Mouse (Mus musculus): Measurements from ENCODE around the gene Hoxa10. TPM values are rescaled to one million over a fixed set of nuclear protein-coding genes. Genes with fewer than 3 reads are reported as not detected.
A peak's percentile ranks its signal among the peaks of the same experiment; 100 is the strongest.

Hoxa10 gene
- polyA plus RNA-seq, 1 experiment from 2014 or later = not detected

DNA sequence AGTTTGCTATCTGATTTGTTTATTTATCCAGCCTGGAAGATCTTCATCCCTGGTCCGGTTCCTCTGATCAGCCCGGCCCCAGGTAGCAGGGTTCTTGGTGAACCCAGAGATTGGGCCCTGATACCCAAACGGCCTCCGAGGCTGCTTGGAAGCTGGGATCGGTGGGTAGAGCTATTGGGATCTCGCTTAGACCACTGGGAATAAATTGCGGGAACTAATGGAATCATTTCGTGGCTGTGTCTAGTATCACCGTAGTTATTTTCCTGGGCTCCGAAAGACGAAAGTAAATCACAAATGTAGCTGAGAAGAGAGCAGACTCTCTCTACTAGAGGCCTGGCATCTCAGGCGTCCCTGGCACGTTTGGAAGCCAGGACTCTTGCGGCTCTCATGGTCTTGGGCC is 35.4 kb downstream of the Hoxa10 start:
- ATAC-seq = no peak

GRCm38 (mm10) chr6:52204050-52204752 is 36.5 kb downstream of the Hoxa10 start, which contains the start of gene Hoxa5:
Gene Hoxa5, minus strand, starts transcription at chr6:52204587.
- Histone ChIP-seq H3K36me3 (ENCODE audit: insufficient read depth, low read length) (no peaks in the 10 kb centered on the region), H3K4me2 (replicated peaks; ENCODE audit: low read depth, low read length) (peak within 1 kb of the TSS; percentile 55), H3K4me1 (ENCODE audit: insufficient read depth, low read depth, low read length) (no peaks in the 10 kb centered on the region; the same call in 1 of the 2 replicates), H3K9me3 (ENCODE audit: low read length) (no peaks in the 10 kb centered on the region), H3K9ac (replicated peaks; ENCODE audit: low read depth) (peak within 1 kb of the TSS; percentile 92), H3K4me3 (ENCODE audit: low read depth, low read length) (peak within 1 kb of the TSS; percentile 60), H3K27ac (ENCODE audit: low read length) (peak within 1 kb of the TSS; percentile 87), H3K27me3 (replicated peaks; ENCODE audit: insufficient read depth, low read length) (peaks cover 30% of the 10 kb centered on the region; the same call in 1 of the 2 replicates)
- TF ChIP-seq CTCF (IDR thresholded peaks at IDR 0.05) (peak; percentile 94), EP300 (IDR thresholded peaks at IDR 0.05) (peak; percentile 84)
- WGBS = under 1% methylated on average over 65 of the region's 65 CpGs
- ATAC-seq (peak; percentile 93), DNase-seq (ENCODE audit: low spot score) (peak; percentile 98)

More for the DNA sequence above, 35.4 kb downstream of the Hoxa10 start:
- no peak for TF ChIP-seq EP300 (IDR thresholded peaks at IDR 0.05)
- no peak for TF ChIP-seq CTCF (IDR thresholded peaks at IDR 0.05)
- peak overlapping the region; percentile 60 for H3K27ac ChIP-seq (ENCODE audit: low read length)
- DNase-seq (ENCODE audit: low spot score) = no peak
- WGBS = 20% methylated on average over 14 of the region's 14 CpGs
- peak overlapping the region; percentile 26; the same call in 1 of the 2 replicates for H3K9ac ChIP-seq (replicated peaks; ENCODE audit: low read depth)
- H3K4me3 ChIP-seq (ENCODE audit: low read depth, low read length) = peak overlapping the region; percentile 60
- H3K9me3 ChIP-seq (ENCODE audit: low read length) = no peaks in the 10 kb centered on the region
- peak overlapping the region; percentile 55 for H3K4me2 ChIP-seq (replicated peaks; ENCODE audit: low read depth, low read length)
- no peaks in the 10 kb centered on the region for H3K36me3 ChIP-seq (ENCODE audit: insufficient read depth, low read length)
- H3K27me3 ChIP-seq (replicated peaks; ENCODE audit: insufficient read depth, low read length) = peaks cover 35% of the 10 kb centered on the region; the same call in 1 of the 2 replicates
- no peaks in the 10 kb centered on the region; the same call in 1 of the 2 replicates for H3K4me1 ChIP-seq (ENCODE audit: insufficient read depth, low read depth, low read length)

GRCm38 (mm10) chr6:52203371-52204049 is 37.1 kb downstream of the Hoxa10 start:
- TF ChIP-seq EP300 (IDR thresholded peaks at IDR 0.05) (no peak), CTCF (IDR thresholded peaks at IDR 0.05) (no peak)
- Histone ChIP-seq H3K4me2 (replicated peaks; ENCODE audit: low read depth, low read length) (peak overlapping the region; percentile 55), H3K27me3 (replicated peaks; ENCODE audit: insufficient read depth, low read length) (peaks cover 26% of the 10 kb centered on the region; the same call in 1 of the 2 replicates), H3K9ac (replicated peaks; ENCODE audit: low read depth) (peak overlapping the region; percentile 92), H3K4me1 (ENCODE audit: insufficient read depth, low read depth, low read length) (no peaks in the 10 kb centered on the region; the same call in 1 of the 2 replicates), H3K36me3 (ENCODE audit: insufficient read depth, low read length) (no peaks in the 10 kb centered on the region), H3K4me3 (ENCODE audit: low read depth, low read length) (peak overlapping the region; percentile 60), H3K27ac (ENCODE audit: low read length) (peak overlapping the region; percentile 87), H3K9me3 (ENCODE audit: low read length) (no peaks in the 10 kb centered on the region)
- WGBS = 2% methylated on average over 46 of the region's 46 CpGs
- peak; percentile 17 for ATAC-seq
- DNase-seq (ENCODE audit: low spot score) = no peak

GRCm38 (mm10) chr6:52203121-52203370 is 37.6 kb downstream of the Hoxa10 start:
- DNase-seq (ENCODE audit: low spot score) (no peak), ATAC-seq (no peak)
- Histone ChIP-seq H3K27ac (ENCODE audit: low read length) (peak overlapping the region; percentile 87), H3K27me3 (replicated peaks; ENCODE audit: insufficient read depth, low read length) (peaks cover 26% of the 10 kb centered on the region; the same call in 1 of the 2 replicates), H3K4me2 (replicated peaks; ENCODE audit: low read depth, low read length) (peak overlapping the region; percentile 55), H3K9me3 (ENCODE audit: low read length) (no peaks in the 10 kb centered on the region), H3K4me3 (ENCODE audit: low read depth, low read length) (peak overlapping the region; percentile 60), H3K4me1 (ENCODE audit: insufficient read depth, low read depth, low read length) (no peaks in the 10 kb centered on the region; the same call in 1 of the 2 replicates), H3K36me3 (ENCODE audit: insufficient read depth, low read length) (no peaks in the 10 kb centered on the region), H3K9ac (replicated peaks; ENCODE audit: low read depth) (peak overlapping the region; percentile 92)
- 11% methylated on average over 10 of the region's 10 CpGs for WGBS
- TF ChIP-seq CTCF (IDR thresholded peaks at IDR 0.05) (no peak), EP300 (IDR thresholded peaks at IDR 0.05) (no peak)

DNA sequence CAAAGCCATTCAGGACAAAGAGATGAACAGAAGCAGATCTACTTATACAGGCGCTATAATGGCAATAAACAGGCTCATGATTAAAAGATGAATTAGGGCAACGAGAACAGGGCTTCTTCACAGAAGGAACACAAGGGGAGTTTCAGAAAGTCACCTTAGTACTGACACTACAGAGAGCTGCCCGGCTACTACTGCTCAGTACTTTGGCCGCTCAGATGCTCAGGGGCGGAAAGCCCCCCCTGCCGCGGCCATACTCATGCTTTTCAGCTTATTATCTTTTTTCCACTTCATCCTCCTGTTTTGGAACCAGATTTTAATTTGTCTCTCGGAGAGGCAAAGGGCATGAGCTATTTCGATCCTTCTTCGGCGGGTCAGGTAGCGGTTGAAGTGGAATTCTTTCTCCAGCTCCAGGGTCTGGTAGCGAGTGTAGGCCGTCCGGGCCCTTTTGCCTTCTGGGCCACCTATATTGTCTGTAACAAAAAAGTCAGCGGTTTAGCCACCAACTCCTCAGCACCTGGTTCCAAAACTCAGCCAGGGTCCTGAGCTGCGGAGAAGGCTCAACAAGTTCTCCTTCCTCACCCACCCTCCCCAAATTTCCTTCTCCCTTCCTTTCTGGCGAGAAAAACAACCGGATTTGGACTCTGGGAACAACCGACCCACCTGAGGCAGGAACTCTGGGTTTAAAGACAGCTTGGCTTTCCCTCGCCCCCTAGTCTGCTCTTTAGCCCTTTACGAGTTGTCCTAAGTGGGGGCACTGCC is 38.1 kb downstream of the Hoxa10 start:
- no peaks in the 10 kb centered on the region; the same call in 1 of the 2 replicates for H3K4me1 ChIP-seq (ENCODE audit: insufficient read depth, low read depth, low read length)

More for the DNA sequence above, 38.1 kb downstream of the Hoxa10 start:
- TF ChIP-seq CTCF (IDR thresholded peaks at IDR 0.05) = no peak
- TF ChIP-seq EP300 (IDR thresholded peaks at IDR 0.05) = no peak
- Histone ChIP-seq H3K9ac (replicated peaks; ENCODE audit: low read depth) (peak overlapping the region; percentile 92), H3K4me2 (replicated peaks; ENCODE audit: low read depth, low read length) (peak overlapping the region; percentile 55), H3K27ac (ENCODE audit: low read length) (peak overlapping the region; percentile 87), H3K4me3 (ENCODE audit: low read depth, low read length) (peak overlapping the region; percentile 60), H3K9me3 (ENCODE audit: low read length) (no peaks in the 10 kb centered on the region), H3K27me3 (replicated peaks; ENCODE audit: insufficient read depth, low read length) (peaks cover 26% of the 10 kb centered on the region; the same call in 1 of the 2 replicates), H3K36me3 (ENCODE audit: insufficient read depth, low read length) (no peaks in the 10 kb centered on the region)
- WGBS = 8% methylated on average over 22 of the region's 22 CpGs
- DNase-seq (ENCODE audit: low spot score) (no peak), ATAC-seq (no peak)
